Mouse (Mus musculus) frontal cortex, postnatal 25 days (tissue): ENCODE measurements at regions not wholly inside any gene's neighbourhood (a gene's known extent, or its start where the extent isn't known, plus 50 kb on each side); places are given as distances from the start of the nearest gene placed in this dataset.
"Not testable (repeated sequence)": the region's sequence is repeated elsewhere in the genome, so short reads cannot be mapped to it uniquely, and the experiment has no call there.

ENCODE experiments used
- DNase-seq, 2 experiments: peaks; one replicate each; pipeline ENCODE4 v3.0.0; 2022; ENCODE audit warnings: low spot score in 2 of 2

GRCm38 (mm10) chr8:100206557-100207349, 790.5 kb upstream of the Cdh8 start:
- no peak for DNase-seq

GRCm38 (mm10) chr8:100193228-100193627, 777.0 kb upstream of the Cdh8 start:
- no peak for DNase-seq

- DNase-seq: no peak
Measured at GRCm38 (mm10) chr8:100190698-100191097, 774.4 kb upstream of the Cdh8 start.

GRCm38 (mm10) chr8:100187976-100188375, 771.7 kb upstream of the Cdh8 start:
- no peak for DNase-seq

GRCm38 (mm10) chr8:100176502-100176901, 760.2 kb upstream of the Cdh8 start:
- no peak for DNase-seq

GRCm38 (mm10) chr8:100145411-100145810, 729.1 kb upstream of the Cdh8 start:
- DNase-seq: no peak

GRCm38 (mm10) chr8:100144124-100144680, 727.9 kb upstream of the Cdh8 start:
- DNase-seq: no peak

GRCm38 (mm10) chr8:100104412-100105365, 688.4 kb upstream of the Cdh8 start:
- no peak for DNase-seq

GRCm38 (mm10) chr8:100101957-100102356, 685.7 kb upstream of the Cdh8 start:
- no peak for DNase-seq

- no peak for DNase-seq
Measured at GRCm38 (mm10) chr8:100072059-100072729, 655.9 kb upstream of the Cdh8 start.

GRCm38 (mm10) chr8:100069761-100070160, 653.5 kb upstream of the Cdh8 start:
- no peak for DNase-seq

- DNase-seq: peak in 1 of 2 experiments; percentile 10
Measured at GRCm38 (mm10) chr8:100038931-100039330, 622.7 kb upstream of the Cdh8 start.

GRCm38 (mm10) chr8:100034474-100034873, 618.2 kb upstream of the Cdh8 start:
- no peak for DNase-seq

GRCm38 (mm10) chr8:100030358-100030757, 614.1 kb upstream of the Cdh8 start:
- not testable (repeated sequence) for DNase-seq

- DNase-seq: no peak
Measured at GRCm38 (mm10) chr8:100015638-100016037, 599.4 kb upstream of the Cdh8 start.

- no peak for DNase-seq
Measured at GRCm38 (mm10) chr8:99999554-99999953, 583.3 kb upstream of the Cdh8 start.

GRCm38 (mm10) chr8:99983696-99984095, 567.4 kb upstream of the Cdh8 start:
- DNase-seq: no peak

GRCm38 (mm10) chr8:99954697-99955096, 538.4 kb upstream of the Cdh8 start:
- DNase-seq: no peak

- DNase-seq: no peak
Measured at GRCm38 (mm10) chr8:99953876-99954275, 537.6 kb upstream of the Cdh8 start.

- no peak for DNase-seq
Measured at GRCm38 (mm10) chr8:99933159-99933558, 516.9 kb upstream of the Cdh8 start.
